Mouse (Mus musculus): ENCODE measurements at regions not wholly inside any gene's neighbourhood (a gene's known extent, or its start where the extent isn't known, plus 50 kb on each side); places are given as distances from the start of the nearest gene placed in this dataset.

DNA sequence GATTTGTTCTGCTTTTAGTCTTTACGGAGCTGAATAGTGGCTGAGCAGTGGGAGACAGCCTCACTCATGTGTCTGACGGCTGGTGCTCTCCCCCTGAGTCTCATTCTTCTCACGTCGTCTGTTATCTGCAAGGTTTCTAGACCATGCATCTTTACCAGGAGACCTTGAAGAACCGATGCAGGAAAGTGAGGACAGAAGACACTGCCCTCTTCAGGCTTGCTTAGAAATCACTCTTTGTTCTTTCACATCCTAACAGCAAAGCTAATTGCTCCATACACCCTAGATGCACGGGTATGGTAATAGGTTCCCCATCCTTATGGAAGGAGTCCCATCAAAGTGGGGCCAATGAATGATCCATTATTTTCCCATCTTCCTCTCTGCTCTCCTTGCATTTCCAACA lies 102.1 kb downstream of the Rpap3 start:
- H3K9me3 ChIP-seq (replicated peaks; ENCODE audit: low read length): no peaks in the 10 kb centered on the region
- H3K27ac ChIP-seq (ENCODE audit: insufficient read depth, low read depth): no peak overlapping the region
- H3K4me1 ChIP-seq (ENCODE audit: control insufficient read depth in 1 of 2, insufficient read depth in 2 of 2): peaks cover 0 to 3% of the 10 kb centered on the region in 2 experiments; a peak in 3 of 4 replicates
- no peak overlapping the region for H3K9ac ChIP-seq (ENCODE audit: insufficient read depth, low read depth)
- peak; percentile 43 for DNase-seq (ENCODE audit: extremely low read depth)
- no peak for TF ChIP-seq TBP (conservative IDR thresholded peaks at IDR 0.05; ENCODE audit: low read depth, low read length)
- peak; percentile 49 for TF ChIP-seq SMC3 (IDR thresholded peaks at IDR 0.05; ENCODE audit: low read depth, low read length)
- TF ChIP-seq JUND (conservative IDR thresholded peaks at IDR 0.05; ENCODE audit: low read depth, low read length): no peak
- peak; percentile 51 to 71; a peak in 3 of 4 replicates for TF ChIP-seq CTCF (conservative IDR thresholded peaks at IDR 0.05 in 1 of 2, IDR thresholded peaks at IDR 0.05 in 1 of 2; ENCODE audit: low read depth in 2 of 2, low read length in 2 of 2)
- TF ChIP-seq MAFK (IDR thresholded peaks at IDR 0.05; ENCODE audit: insufficient replicate concordance, low read length): no peak
- peak; percentile 66 for TF ChIP-seq RAD21 (IDR thresholded peaks at IDR 0.05; ENCODE audit: low read depth, low read length)
- H3K36me3 ChIP-seq (replicated peaks in 1 of 2; ENCODE audit: control insufficient read depth in 1 of 2, insufficient read depth in 1 of 2, low read length in 1 of 2): no peaks in the 10 kb centered on the region
- no peaks in the 10 kb centered on the region for H3K27me3 ChIP-seq (replicated peaks)
- H3K4me2 ChIP-seq (ENCODE audit: insufficient read depth, low read depth, poor library complexity, severe bottlenecking): no peak overlapping the region
- in situ Hi-C loops (cut with MboI; ENCODE audit: low pct_ligation_motif_present, low pct_unique_long_range_greater_than_20kb, low sequenced_read_pairs) (loop anchor here (10.0 kb wide), 1 partner anchor 409 kb away; no protein-coding TSS in a partner anchor), dilution Hi-C loops (cut with MboI; ENCODE audit: extremely low pct_ligation_motif_present, extremely low pct_unique_long_range_greater_than_20kb, low sequenced_read_pairs) (no loop called here)
- no peaks in the 10 kb centered on the region for H3K79me2 ChIP-seq (replicated peaks; ENCODE audit: control insufficient read depth, extremely low read depth, insufficient read depth, poor library complexity, severe bottlenecking)
- no peak overlapping the region for H3K4me3 ChIP-seq (replicated peaks in 1 of 3; ENCODE audit: low read depth in 2 of 3, low read length in 2 of 3, poor library complexity in 1 of 3)

DNA sequence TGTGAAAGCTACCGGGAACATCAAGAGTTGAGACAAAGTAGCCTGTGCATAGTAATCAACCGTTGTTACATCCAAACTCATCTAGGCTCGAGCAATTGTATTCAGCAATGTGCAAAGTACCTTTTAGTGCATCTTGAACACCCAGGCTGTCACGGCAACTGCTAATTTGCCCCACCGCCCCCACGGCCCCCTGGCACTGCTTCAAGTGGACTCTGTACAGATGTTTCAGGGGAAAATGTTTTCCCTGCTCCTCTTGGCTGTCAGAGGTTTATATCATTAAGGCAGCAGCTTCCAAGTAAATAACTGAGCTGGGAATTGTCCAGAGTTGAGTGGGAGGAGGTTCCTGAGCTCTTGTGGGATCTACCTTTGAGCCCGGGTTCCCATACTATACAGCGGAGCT lies 107.4 kb downstream of the Rpap3 start:
- no peaks in the 10 kb centered on the region for H3K27me3 ChIP-seq (replicated peaks)
- TF ChIP-seq MAFK (IDR thresholded peaks at IDR 0.05; ENCODE audit: insufficient replicate concordance, low read length) (no peak), E2F4 (IDR thresholded peaks at IDR 0.05; ENCODE audit: insufficient replicate concordance, low read depth, low read length) (no peak), HCFC1 (IDR thresholded peaks at IDR 0.05; ENCODE audit: low read depth, low read length) (no peak), TCF12 (IDR thresholded peaks at IDR 0.05; ENCODE audit: low read depth, low read length) (no peak), GABPA (IDR thresholded peaks at IDR 0.05; ENCODE audit: insufficient replicate concordance, low read depth, low read length) (no peak), JUND (conservative IDR thresholded peaks at IDR 0.05; ENCODE audit: low read depth, low read length) (no peak), POLR2A (IDR thresholded peaks at IDR 0.05; ENCODE audit: low read depth, low read length) (no peak), KAT2A (IDR thresholded peaks at IDR 0.05; ENCODE audit: insufficient replicate concordance, low read length) (no peak), ELF1 (IDR thresholded peaks at IDR 0.05; ENCODE audit: low read depth, low read length) (no peak), IRF4 (IDR thresholded peaks at IDR 0.05; ENCODE audit: low read depth, low read length) (no peak), ZMIZ1 (IDR thresholded peaks at IDR 0.05; ENCODE audit: low read depth, low read length) (no peak), RCOR1 (conservative IDR thresholded peaks at IDR 0.05; ENCODE audit: low read depth, low read length) (no peak), POLR2AphosphoS2 (IDR thresholded peaks at IDR 0.05; ENCODE audit: low read depth, low read length) (no peak), ZNF384 (IDR thresholded peaks at IDR 0.05; ENCODE audit: low read depth, low read length) (no peak), BHLHE40 (IDR thresholded peaks at IDR 0.05; ENCODE audit: low read depth, low read length) (no peak), CTCF (conservative IDR thresholded peaks at IDR 0.05 in 1 of 2, IDR thresholded peaks at IDR 0.05 in 1 of 2; ENCODE audit: low read depth in 2 of 2, low read length in 2 of 2) (no peak), USF2 (conservative IDR thresholded peaks at IDR 0.05; ENCODE audit: low read depth, low read length) (no peak), EP300 (IDR thresholded peaks at IDR 0.05; ENCODE audit: low read length) (no peak), RAD21 (IDR thresholded peaks at IDR 0.05; ENCODE audit: low read depth, low read length) (no peak), PAX5 (IDR thresholded peaks at IDR 0.05; ENCODE audit: low read length) (no peak)
- dilution Hi-C loops (cut with MboI; ENCODE audit: extremely low pct_ligation_motif_present, extremely low pct_unique_long_range_greater_than_20kb, low sequenced_read_pairs): no loop called here
- DNase-seq (ENCODE audit: extremely low read depth): no peak
- no peak overlapping the region for H3K4me3 ChIP-seq (replicated peaks in 1 of 3; ENCODE audit: low read depth in 2 of 3, low read length in 2 of 3, poor library complexity in 1 of 3)
- no peaks in the 10 kb centered on the region for H3K9me3 ChIP-seq (replicated peaks; ENCODE audit: low read length)
- H3K79me2 ChIP-seq (replicated peaks; ENCODE audit: control insufficient read depth, extremely low read depth, insufficient read depth, poor library complexity, severe bottlenecking): no peaks in the 10 kb centered on the region
- no peaks in the 10 kb centered on the region for H3K36me3 ChIP-seq (replicated peaks in 1 of 2; ENCODE audit: control insufficient read depth in 1 of 2, insufficient read depth in 1 of 2, low read length in 1 of 2)
- H3K27ac ChIP-seq (ENCODE audit: insufficient read depth, low read depth): no peak overlapping the region
- no peak overlapping the region for H3K9ac ChIP-seq (ENCODE audit: insufficient read depth, low read depth)
- H3K4me2 ChIP-seq (ENCODE audit: insufficient read depth, low read depth, poor library complexity, severe bottlenecking): no peak overlapping the region
- in situ Hi-C loops (cut with MboI; ENCODE audit: low pct_ligation_motif_present, low pct_unique_long_range_greater_than_20kb, low sequenced_read_pairs): loop anchor here (25.0 kb wide), 1 partner anchor 1339 kb away; the partner anchor contains the start of gene Tuba1b
- H3K4me1 ChIP-seq (ENCODE audit: control insufficient read depth in 1 of 2, insufficient read depth in 2 of 2): peaks cover 14 to 15% of the 10 kb centered on the region in 2 experiments
